Mouse (Mus musculus) 3T3-L1 (cell line): Measurements from ENCODE around the gene Pzp.

Experiments
- DNase-seq: peaks from one replicate; pipeline ENCODE4 v3.0.0-alpha.2; 2015; ENCODE audit warnings: low read depth, low spot score

Gene Pzp

DNA sequence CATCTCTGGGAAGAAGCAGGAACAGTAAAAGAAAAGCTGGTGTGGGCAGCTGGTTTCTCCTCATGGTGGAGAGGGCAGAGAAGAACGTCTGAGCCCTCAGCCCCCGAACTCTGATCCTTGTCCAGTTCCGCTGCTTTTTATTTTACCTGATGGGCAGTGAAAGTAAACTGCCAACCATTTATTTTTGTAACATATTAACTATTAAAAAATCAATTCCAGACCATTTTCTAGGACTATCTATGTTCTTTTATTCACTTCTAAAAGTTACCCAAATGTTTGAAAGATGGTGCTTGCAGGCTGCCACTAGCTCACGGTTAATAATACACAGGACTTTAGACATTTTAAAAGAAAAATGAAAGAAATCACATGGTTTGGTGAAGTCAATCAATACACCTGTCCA lies at the start of gene Pzp:
Pzp (minus strand) TSS at position 120 of the 400 bp plus-strand sequence.
- DNase-seq = no peak

GRCm38 (mm10) chr6:128566589-128566988 lies 40.1 kb upstream of the Pzp start:
- DNase-seq = no peak

GRCm38 (mm10) chr6:128554049-128554448 lies 27.5 kb upstream of the Pzp start:
- no peak for DNase-seq

GRCm38 (mm10) chr6:128549463-128550452 lies 23.2 kb upstream of the Pzp start:
- peak; percentile 17 for DNase-seq

DNA sequence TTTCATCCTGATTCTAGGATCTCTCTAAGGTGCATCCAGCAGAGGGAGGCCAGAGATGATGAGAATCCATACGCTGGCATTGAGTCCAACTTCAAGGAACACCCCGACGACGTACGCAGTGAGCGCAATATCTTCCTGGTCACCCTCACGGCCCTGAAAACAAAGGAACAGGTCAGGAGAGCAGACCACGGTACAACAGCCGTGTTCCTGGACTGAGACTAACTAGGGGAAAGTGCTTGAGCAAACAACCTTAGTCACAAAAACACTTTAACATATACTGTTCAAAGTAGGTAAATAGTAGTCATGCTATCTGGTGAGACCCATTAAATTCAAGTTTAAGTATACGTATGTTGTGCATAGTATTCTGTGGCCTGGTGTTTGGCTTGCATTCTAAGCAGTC lies 22.0 kb upstream of the Pzp start:
- no peak for DNase-seq

DNA sequence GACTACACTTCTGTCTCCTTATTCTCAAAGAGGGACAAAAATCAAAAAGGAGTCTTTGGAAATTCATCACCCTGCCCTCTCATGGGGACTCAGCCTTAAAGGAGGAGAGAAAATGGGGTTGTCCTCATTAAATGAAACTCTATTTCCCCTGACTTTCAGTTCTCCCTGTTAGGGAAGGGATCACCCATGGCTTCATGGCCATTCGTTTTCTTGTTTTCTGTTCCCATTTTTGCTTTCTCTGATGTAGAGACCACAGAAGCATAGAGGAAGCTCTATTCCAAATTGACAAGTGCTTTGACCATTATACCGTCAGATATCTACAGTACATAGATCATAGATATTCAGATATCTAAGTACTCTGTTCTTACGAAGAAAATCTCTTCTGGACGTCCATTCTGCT lies 18.9 kb upstream of the Pzp start:
- no peak for DNase-seq

DNA sequence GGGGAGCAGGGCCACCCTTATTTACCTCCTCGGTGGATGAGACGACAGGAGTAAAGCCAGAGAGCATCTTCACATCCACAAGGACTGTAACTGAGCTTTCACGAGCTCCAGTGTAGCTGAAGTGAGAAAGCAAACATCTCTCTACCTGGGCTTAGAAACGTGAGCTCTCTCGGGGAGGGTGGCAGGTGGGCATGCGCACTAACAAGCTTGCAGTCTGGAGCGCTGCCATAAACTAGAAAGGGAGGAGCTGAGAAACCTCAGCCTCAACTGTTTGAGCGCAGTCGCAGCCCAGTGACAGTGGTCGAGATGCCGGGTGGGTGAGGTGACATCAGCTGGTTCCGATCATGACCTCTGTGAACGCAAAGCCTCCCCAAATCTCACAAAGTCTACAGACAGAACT lies 16.7 kb upstream of the Pzp start:
- DNase-seq = no peak

GRCm38 (mm10) chr6:128535250-128535649 lies 8.7 kb upstream of the Pzp start:
- no peak for DNase-seq

DNA sequence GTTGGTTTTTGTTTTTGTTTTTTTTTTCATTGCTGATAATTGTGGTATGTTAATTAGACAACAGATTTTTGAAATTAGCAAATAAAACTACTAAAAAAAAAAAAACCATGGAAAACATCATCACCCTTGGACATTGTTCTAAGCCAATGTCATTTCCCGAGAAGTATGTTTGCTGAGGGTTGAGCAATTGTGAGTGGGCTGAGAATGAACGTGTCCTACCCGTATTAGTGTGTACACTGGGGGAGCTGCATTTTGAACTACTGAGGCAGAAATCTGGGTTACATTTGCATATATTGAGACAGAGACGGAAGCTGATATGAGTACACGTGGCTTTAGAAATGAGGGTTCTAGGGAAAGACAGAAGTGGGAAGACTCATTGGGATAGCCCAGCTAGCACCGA lies 6.8 kb upstream of the Pzp start:
- DNase-seq = no peak

- no peak for DNase-seq
These were observed 6.2 kb upstream of the Pzp start for GRCm38 (mm10) chr6:128532701-128533100.

- DNase-seq = no peak
These were observed 2.0 kb upstream of the Pzp start for GRCm38 (mm10) chr6:128528491-128528890.

- DNase-seq = no peak
These were observed 590 bp upstream of the Pzp start for GRCm38 (mm10) chr6:128527110-128527509.

DNA sequence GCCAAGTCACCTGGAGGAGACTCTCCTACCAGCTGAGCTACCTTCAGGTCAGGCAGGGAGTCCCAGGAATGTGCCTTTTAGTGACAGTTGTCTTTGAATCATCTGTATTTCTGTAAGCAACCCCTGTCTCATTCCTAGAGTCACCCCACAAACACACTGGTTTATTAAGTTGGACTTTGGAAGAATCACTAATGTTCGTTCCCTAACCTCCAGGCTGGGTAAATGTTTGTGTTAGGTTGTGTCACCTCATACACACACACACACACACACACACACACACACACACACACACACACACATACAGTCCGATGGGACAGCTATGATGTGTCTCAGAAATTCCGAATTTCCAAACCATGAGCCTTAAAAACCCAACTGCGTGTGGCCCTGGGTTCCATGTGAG lies 719 bp downstream of the Pzp start:
- DNase-seq = no peak

DNA sequence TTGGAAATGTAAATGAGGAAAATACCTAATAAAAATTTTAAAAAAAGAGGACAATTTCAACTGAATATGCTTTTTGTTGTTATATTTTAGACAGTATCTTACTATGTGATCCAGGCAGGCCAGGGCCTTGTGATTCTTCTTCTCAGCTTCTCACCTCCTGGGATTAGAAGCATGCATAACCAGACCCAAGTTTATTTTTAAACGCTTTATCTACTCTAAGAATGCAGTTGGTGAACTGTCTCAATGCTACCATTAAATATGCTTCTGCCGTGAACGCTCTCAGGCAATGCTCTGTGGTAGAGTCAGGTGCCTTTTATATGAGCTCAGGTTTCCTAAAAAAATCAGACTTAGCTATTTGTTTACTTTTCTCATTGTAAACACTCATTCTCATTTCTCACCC lies 3.2 kb downstream of the Pzp start:
- DNase-seq = no peak

DNA sequence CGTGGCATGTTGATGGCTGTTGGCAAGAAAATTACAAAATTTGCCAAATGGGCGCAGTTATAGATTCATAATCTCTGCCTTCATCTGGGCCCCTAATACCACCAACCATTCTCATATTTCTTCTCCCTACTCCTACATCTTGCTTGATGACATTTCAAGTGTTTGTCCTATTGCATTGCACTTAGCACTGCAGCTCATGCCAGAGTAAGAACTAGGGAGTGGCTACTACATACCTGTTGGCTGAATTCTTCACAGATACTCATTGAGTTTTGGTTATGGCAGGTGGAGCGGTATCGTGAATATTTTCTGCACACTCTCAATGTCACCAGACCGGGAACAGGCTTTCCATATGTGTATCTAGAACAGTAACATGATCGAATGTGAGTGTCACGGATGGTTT lies 7.4 kb downstream of the Pzp start:
- no peak for DNase-seq

DNA sequence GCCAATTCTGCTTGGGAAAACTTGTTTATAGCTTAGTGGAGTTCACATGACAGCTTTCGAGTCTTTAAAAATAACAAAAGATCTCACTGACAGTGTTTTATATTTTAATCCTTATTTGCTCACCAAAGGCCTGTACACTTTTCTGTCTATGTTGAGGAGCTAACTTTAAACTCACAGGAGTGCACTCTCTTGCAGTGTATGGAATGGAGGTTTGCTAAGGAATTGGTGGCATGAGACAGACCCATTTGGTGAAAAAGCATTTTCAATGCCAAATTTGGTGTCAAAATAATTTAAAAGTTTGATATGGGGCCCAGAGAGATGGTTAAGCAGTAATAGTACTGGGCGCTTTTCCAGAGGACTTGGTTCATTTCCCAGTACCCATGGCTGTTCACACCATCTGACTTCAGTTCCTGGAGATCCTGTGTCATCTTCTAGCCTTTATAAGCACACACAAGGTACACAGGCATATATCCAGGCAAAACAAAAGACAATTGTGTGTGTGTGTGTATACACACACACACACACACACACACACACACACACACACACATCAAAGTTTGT lies 20.8 kb downstream of the Pzp start:
- no peak for DNase-seq

DNA sequence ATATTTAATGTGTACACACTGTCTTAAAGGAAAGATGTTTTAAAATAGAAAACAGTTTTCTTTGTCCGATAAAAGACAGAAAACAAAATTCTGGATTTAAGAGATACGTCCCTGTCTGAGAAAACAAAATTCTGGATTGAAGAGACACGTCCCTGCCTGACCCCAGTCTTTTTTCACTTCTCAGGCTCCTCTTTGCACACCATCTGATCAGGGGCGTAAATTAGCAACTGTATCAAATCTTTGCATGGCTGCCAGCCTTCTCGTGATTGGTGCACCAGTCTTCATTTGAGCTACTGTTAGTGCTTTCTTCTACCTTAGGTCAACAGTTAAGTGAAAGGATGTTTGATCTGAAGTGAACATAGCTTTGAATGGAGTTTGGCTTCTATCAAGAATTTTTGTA lies 21.8 kb downstream of the Pzp start:
- no peak for DNase-seq

DNA sequence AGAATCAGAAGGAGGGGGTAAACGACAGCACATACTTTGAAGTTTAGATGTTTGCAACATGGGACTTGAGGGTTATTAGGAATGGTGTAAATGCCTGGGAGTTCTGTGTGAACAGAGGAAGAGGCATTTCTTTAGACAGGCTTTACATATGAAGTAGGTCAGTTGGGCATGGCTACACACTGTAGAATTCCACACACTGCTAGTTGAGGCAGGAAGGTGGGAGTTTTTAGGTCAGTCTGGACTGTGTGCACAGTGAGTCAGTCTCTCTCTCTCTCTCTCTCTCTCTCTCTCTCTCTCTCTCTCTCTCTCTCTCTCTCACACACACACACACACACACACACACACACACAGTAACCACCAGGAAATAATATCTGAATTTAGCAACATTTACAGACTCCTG lies 31.2 kb downstream of the Pzp start:
- DNase-seq = no peak

DNA sequence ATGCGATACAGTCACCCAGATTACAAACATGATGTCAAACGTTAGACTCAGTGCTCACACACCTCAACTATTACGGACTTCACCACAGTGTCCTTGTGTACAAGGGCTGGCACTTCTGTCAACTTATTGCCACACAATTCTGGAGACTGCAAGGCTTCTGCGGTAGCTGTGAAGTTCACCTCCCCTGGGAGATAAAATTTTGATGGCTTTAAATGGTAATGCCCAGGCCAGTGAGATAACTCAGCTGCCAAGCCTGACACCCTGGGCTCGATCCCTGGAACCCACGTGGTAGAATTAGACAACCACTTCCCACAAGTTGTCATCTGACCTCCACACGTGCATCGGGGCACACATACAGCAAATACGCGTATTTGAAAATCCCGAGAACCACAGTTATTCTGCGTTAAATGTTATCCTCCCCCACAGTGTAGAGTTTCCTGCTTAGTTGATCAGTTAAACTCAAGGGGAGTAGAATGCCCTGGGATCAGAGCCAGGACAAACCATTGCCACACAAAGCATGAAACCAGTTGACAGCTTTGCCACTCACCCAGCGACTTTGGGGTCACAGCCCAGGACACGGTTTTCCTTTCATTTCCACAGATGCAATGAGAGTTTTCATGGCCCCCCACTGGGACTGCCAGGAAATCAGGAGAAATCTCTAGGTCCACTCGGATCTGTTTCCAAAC lies 31.7 kb downstream of the Pzp start:
- DNase-seq = no peak

- DNase-seq = no peak
These were observed 34.6 kb downstream of the Pzp start for GRCm38 (mm10) chr6:128491916-128492315.

- no peak for DNase-seq
These were observed 36.4 kb downstream of the Pzp start for GRCm38 (mm10) chr6:128490141-128490540.

- no peak for DNase-seq
These were observed 38.8 kb downstream of the Pzp start for GRCm38 (mm10) chr6:128487736-128488135.
